Mouse (Mus musculus) liver, postnatal 0 days (tissue): ENCODE results near the gene Muc20.

Experiments used
- CTCF ChIP-seq: sonication (generic); IDR thresholded peaks from 2 replicates; pipeline ENCODE4 v1.5.1; 2016; ENCODE audit warnings: antibody characterized with exemption, low read depth
- EP300 ChIP-seq: IDR thresholded peaks from 2 replicates; pipeline ENCODE4 v1.6.1; 2016; ENCODE audit warnings: antibody characterized with exemption, low read depth, mild to moderate bottlenecking

GRCm38 (mm10) chr16:32764550-32764949 is 32.7 kb downstream of the Muc20 start:
- no peak for TF ChIP-seq EP300
- peak; percentile 55 for TF ChIP-seq CTCF
